Mouse (Mus musculus) monocyte, adult 5-6 weeks (primary cell): ENCODE results near the gene Olfr1185-ps1. TPM values are rescaled to one million over a fixed set of nuclear protein-coding genes. Genes with fewer than 3 reads are reported as not detected.
"Not testable (repeated sequence)": the region's sequence is repeated elsewhere in the genome, so short reads cannot be mapped to it uniquely, and the experiment has no call there.

Experiments
- ATAC-seq: fragments of 153-309, 156-312 bp; replicated peaks from 2 replicates; pipeline ENCODE4 v1.8.0; 2017; ENCODE audit warnings: mild to moderate bottlenecking; ENCODE audit not compliant: low TSS enrichment, insufficient number of reproducible peaks, severe bottlenecking, poor library complexity, low FRiP score
- total RNA-seq: library from RNA; stranded (forward); fragments of 200-1000, 200-491, 200-594 nt; gene quantifications from 3 replicates; pipeline ENCODE4 v1.2.3, GENCODE M21; 2017

Olfr1185-ps1 gene
- total RNA-seq, result not detected in 3 replicates

DNA sequence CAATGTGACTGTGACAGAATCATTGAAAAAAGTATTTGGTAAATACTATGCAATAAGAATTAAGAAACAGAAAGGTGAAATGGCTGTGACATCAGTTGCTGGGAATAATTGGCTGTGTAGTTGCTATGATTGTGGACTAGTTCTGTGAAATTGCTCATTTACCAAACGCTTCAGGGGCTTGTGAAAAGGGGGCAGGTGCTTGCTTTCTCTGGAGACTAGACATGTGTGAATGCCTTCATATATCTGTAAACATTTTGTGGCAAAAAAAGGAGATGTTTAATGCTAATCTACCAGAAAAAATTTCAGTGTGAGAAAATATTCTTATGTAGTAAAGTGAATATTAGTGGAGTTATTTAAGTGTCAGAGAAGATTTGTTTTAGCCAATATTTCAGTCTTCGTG lies at the start of gene Olfr1185-ps1:
TSS of gene Olfr1185-ps1 (plus strand) at position 301 of the 400 bp plus-strand sequence.
- ATAC-seq, result no peak

GRCm38 (mm10) chr2:88449031-88449430 lies 44.1 kb upstream of the Olfr1185-ps1 start, which contains the start of gene Gm13757:
Gene Gm13757, minus strand, starts transcription at chr2:88449131.
- no peak for ATAC-seq

DNA sequence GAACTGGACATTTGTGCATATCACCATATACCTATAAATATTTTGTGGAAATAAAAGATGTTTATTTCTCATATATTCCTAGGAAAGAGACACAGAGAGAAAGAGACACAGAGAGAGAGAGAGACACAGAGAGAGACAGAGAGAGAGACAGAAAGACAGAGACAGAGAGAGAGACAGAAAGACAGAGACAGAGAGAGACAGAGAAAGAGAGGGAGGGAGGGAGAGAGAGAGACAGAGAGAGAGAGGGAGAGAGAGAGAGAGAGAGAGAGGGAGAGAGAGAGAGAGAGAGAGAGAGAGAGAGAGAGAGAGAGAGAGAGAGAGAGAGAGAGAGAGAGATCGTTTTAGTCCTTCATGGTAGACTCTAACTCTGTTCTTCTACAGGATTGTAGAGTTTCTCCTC lies 38.6 kb upstream of the Olfr1185-ps1 start, which contains the start of gene Olfr1183:
TSS of gene Olfr1183 (plus strand) at position 301 of the 400 bp plus-strand sequence.
- ATAC-seq, result not testable (repeated sequence)

DNA sequence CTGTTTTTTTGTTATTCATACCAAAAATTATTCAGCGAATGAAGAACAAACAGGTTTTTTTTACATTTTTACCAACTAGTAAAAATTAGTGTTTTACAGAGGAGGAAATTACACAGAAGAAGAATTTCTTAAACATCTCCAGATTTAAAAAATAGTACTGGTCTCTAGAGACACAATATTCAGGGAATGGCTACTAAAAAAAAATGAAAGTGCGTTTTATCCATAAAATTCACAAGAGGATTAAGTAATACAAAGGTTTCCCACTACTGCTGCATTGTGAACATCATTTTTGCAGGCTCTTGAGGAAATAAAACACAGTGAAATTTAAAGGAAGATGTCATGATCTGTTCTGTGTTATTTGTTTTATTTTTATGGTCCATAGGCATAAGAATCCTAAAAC lies 9.8 kb upstream of the Olfr1185-ps1 start, which contains the start of gene Olfr1184:
TSS of gene Olfr1184 (plus strand) at position 301 of the 400 bp plus-strand sequence.
- no peak for ATAC-seq

- ATAC-seq, result no peak
These were observed 25.1 kb downstream of the Olfr1185-ps1 start, which contains the start of gene Olfr1186 for GRCm38 (mm10) chr2:88518251-88518650. Gene Olfr1186, plus strand, starts transcription at chr2:88518551.

- no peak for ATAC-seq
These were observed 32.6 kb downstream of the Olfr1185-ps1 start for GRCm38 (mm10) chr2:88525720-88526119.

Other genes starting within 250 kb of the Olfr1185-ps1 start
- 0.53 TPM in 1 of 3 replicates, not detected in the others for gene Olfr1173, start 213.4 kb upstream of the Olfr1185-ps1 start, total RNA-seq
- not detected in 3 replicates for gene Olfr1174-ps, start 178.2 kb upstream of the Olfr1185-ps1 start, total RNA-seq
- gene Olfr1175-ps, start 166.1 kb upstream of the Olfr1185-ps1 start, total RNA-seq, result 0.19 TPM in 1 of 3 replicates, not detected in the others
- gene Olfr1176, start 156.6 kb upstream of the Olfr1185-ps1 start, total RNA-seq, result not detected in 3 replicates
- gene Olfr1177-ps, start 146.8 kb upstream of the Olfr1185-ps1 start, total RNA-seq, result not detected in 3 replicates
- gene Olfr1178, start 106.3 kb upstream of the Olfr1185-ps1 start, total RNA-seq, result not detected in 3 replicates
- not detected in 3 replicates for gene Olfr1179, start 86.9 kb upstream of the Olfr1185-ps1 start, total RNA-seq
- gene Olfr1180, start 74.2 kb upstream of the Olfr1185-ps1 start, total RNA-seq, result not detected in 3 replicates
- not detected in 3 replicates for gene Olfr1181, start 67.1 kb upstream of the Olfr1185-ps1 start, total RNA-seq
- not detected in 3 replicates for gene Gm13757, start 44.2 kb upstream of the Olfr1185-ps1 start, total RNA-seq
- 0.19 TPM in 1 of 3 replicates, not detected in the others for gene Olfr1183, start 38.5 kb upstream of the Olfr1185-ps1 start, total RNA-seq
- not detected in 3 replicates for gene Olfr1184, start 9.7 kb upstream of the Olfr1185-ps1 start, total RNA-seq
- gene Olfr1186, start 25.2 kb downstream of the Olfr1185-ps1 start, total RNA-seq, result not detected in 3 replicates
- not detected in 3 replicates for gene Olfr1188, start 63.6 kb downstream of the Olfr1185-ps1 start, total RNA-seq
- not detected in 3 replicates for gene Olfr1189, start 93.1 kb downstream of the Olfr1185-ps1 start, total RNA-seq
- not detected in 3 replicates for gene Olfr1191-ps1, start 147.2 kb downstream of the Olfr1185-ps1 start, total RNA-seq
- gene Olfr1192-ps1, start 155.2 kb downstream of the Olfr1185-ps1 start, total RNA-seq, result not detected in 3 replicates
- not detected in 3 replicates for gene Olfr1193, start 182.3 kb downstream of the Olfr1185-ps1 start, total RNA-seq
- gene Olfr1195, start 195.9 kb downstream of the Olfr1185-ps1 start, total RNA-seq, result not detected in 3 replicates
- gene Olfr1196, start 211.3 kb downstream of the Olfr1185-ps1 start, total RNA-seq, result not detected in 3 replicates
- gene Olfr1197, start 239.0 kb downstream of the Olfr1185-ps1 start, total RNA-seq, result not detected in 3 replicates